Mouse (Mus musculus) left cerebral cortex, adult 8-10 months (tissue): ENCODE measurements around the gene Cers6. TPM values are rescaled to one million over a fixed set of nuclear protein-coding genes. Genes with fewer than 3 reads are reported as not detected.
A peak's percentile ranks its signal among the peaks of the same experiment; 100 is the strongest.

Source experiments
- DNase-seq, 2 experiments: peaks; one replicate each; pipeline ENCODE4 v3.0.0; 2022; ENCODE audit warnings: low spot score in 2 of 2
- total RNA-seq, 4 experiments: library from RNA; stranded (reverse); gene quantifications; 2 replicates each; pipeline ENCODE4 v1.2.4; 2022

Gene Cers6
- total RNA-seq, 4 experiments from 2014 or later = 54.7 to 63.1 (median 59.9) TPM

DNA sequence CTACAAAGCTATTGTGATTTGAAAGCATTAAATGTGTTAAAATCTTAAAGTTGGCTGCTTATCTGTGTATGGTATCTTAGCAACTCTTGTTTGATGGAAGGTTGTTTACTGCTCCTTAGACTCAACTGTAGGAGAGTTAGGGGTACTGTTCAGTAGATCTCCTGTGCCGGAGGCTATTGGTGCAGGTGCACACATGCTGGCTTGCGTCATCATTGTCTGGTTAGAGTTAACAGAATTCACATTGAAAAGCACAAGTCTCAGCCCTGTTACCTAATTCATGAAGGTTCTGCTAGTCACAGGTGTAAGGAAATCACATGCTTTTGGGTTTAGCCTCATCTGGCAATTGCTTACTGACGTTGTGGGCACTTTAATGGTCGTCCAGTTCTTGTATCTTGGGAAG is 98.3 kb downstream of the Cers6 start:
- no peak for DNase-seq

- DNase-seq = no peak
These were observed 98.8 kb downstream of the Cers6 start for GRCm38 (mm10) chr2:68960060-68960459.

- no peak for DNase-seq
These were observed 99.4 kb downstream of the Cers6 start for GRCm38 (mm10) chr2:68960620-68961019.

- no peak for DNase-seq
These were observed 105.1 kb downstream of the Cers6 start for GRCm38 (mm10) chr2:68966360-68966759.

DNA sequence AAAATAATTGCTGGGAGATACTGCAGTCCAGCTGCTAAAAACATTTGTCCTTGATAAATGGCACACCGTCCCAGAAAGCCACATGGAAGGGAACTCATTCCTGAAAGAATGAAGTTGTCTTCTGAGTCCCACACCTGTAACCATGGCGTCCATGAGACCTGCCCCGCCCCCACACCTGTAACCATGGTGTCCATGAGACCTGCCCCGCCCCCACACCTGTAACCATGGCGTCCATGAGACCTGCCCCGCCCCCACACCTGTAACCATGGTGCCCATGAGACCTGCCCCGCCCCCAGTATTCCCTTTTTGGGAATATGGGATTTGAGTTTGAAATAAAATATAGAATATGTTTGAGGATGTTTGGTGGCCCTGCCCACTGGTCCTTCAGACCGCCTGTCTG is 106.8 kb downstream of the Cers6 start:
- no peak for DNase-seq

DNA sequence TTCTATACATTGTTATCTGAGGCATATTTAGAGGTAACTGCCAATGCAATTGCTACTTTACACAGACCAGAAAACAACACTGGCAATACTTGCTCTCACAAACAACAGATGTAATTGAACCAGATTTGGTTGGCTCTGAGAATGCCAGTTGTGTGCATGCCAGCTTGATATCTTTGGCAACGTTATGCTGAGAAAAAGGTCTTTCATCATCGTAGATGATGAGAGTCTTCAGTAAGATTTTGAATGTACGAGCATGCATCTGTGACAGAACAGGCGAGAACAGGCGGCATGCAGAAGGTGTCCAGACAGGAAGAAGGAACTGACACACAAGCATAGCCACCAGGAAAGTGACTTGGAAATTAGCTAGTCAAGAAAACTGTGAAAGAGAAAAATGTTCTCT is 110.6 kb downstream of the Cers6 start:
- DNase-seq = no peak

DNA sequence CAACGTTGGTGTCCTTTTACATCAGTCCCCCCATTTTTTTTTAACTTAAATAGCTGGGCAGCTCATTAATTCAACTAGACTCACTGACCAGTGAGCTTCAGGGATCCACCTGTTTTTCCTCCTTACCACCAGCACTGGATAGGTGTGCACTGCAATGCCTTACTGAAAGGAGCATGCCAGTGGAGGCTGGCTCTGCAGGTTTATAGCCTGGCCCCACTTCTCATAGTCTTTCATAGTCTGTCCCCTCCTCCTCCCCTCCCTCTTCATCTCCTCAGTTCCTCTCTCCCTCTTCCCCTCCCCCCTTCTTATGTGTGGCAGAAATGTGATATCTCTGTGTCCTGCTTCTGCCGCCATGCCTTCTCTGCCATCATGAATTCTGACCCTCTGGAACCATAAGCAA is 112.5 kb downstream of the Cers6 start:
- no peak for DNase-seq

- no peak for DNase-seq
These were observed 114.0 kb downstream of the Cers6 start for GRCm38 (mm10) chr2:68975286-68975685.

- no peak for DNase-seq
These were observed 114.5 kb downstream of the Cers6 start for GRCm38 (mm10) chr2:68975780-68976179.

GRCm38 (mm10) chr2:68978244-68978643 is 117.0 kb downstream of the Cers6 start:
- DNase-seq = no peak

DNA sequence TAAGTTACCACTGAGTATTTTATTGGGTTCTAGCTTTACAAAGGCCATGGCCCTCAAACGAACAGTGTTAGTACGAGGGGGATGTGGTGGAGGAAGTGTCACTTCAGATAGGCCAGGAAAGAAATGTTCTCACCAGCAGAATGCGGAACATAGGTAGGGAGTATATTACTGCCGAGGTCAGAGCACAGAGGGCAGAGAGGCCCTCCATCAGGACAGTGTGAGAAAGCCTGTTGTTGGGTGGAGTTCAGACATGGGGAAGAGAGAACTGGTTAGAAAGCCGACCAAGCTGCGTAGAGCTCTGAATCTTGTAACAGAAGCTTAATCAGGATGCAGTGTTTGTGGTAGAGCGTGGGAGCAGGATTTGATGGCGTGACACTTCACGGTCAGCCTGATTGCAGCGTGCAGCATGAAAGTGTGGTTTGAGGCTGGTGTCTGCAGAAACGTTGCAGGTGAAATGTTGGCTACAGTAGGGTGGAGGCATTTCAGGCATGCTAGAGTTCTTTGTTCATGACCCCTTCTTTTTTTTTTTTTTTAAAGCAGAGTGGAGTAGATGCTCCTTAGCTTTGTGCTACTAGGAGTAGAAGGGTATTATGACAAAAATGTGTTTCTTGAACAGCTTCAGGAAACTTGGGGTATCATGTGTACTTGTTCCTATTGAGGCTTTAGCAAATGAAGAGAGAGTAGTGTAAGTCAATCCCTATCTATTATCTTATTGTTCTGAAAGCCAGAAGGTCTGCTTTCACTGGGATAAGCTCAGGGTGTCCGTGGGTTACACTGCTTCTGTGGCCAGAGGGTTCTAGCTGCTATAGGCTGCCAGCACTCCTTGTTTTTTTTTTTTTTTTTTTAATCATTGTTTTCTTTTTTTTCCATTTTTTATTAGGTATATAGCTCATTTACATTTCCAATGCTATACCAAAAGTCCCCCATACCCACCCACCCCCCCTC is 117.7 kb downstream of the Cers6 start:
- no peak for DNase-seq

DNA sequence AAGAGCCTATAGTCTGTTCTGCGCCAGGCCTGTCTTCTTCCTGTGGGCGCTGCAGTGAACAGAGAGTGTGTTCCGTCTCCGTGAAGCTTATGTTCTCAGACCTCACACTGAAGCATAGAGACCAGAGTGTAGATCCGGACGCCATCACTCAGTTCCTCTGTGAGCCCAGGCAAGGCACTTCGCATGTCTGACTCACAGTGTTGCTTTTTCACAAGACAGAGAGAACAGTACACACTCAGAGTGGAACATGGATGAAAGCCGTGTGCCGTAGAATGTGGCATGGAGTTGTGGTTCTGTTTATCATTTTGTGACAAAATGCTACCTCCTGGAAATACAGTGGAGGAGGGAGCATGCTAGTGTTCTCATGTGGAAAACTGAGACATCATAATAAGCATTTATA is 120.1 kb downstream of the Cers6 start:
- DNase-seq = no peak

DNA sequence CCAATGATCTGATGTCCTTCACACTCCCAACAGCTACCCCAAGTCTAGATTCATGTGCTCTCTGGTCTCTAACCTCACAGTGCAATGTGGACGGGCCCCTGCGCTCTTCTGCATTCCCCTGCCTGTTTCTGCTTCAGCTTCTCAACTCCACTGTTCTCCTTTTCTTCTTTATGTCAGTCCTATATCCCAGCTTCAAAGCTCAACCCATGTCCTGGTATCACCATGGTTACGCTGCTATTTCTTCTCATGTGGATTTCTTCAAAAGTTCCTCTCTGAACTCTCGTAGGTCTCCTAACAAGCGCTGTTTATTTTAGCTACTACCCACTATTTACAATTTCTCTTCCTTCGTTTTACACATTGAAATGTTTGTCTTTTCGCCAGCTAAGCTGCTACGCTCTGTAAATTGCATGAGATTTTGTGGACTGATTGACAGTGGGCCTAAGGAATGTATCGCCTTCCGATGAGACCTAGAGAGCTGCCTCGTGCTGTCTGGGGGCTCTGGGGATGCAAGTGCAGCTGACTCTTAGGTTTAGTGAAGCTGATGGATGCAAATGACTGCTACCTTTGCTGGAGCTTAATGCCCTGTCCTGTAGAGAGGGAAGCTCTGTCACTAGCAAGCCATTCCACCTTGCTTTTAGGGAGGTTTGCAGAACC is 120.6 kb downstream of the Cers6 start:
- no peak for DNase-seq

GRCm38 (mm10) chr2:68982979-68983378 is 121.7 kb downstream of the Cers6 start:
- DNase-seq = no peak

- no peak for DNase-seq
These were observed 122.2 kb downstream of the Cers6 start for GRCm38 (mm10) chr2:68983431-68983830.

DNA sequence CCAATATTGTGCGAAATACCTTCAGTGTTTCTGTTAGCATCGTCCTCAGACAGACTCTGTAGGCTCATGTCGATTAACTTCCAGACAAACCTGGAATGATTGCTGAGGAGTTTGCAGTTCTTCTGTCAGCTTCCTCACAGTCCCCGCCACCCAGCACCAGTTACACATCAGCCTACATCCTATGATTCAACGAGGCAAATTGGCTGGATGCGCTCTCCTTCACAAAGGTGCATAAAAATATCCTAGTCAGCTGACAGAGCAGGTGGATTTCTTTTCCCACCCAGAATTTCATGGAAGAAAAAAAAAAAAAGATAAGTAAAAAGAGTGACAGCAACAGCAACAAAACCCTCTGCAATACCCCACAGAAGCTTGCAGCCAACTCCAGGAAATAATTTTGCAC is 127.9 kb downstream of the Cers6 start:
- DNase-seq = peak in 1 of 2 experiments; percentile 73

GRCm38 (mm10) chr2:68992629-68993028 is 131.4 kb downstream of the Cers6 start:
- DNase-seq = no peak

DNA sequence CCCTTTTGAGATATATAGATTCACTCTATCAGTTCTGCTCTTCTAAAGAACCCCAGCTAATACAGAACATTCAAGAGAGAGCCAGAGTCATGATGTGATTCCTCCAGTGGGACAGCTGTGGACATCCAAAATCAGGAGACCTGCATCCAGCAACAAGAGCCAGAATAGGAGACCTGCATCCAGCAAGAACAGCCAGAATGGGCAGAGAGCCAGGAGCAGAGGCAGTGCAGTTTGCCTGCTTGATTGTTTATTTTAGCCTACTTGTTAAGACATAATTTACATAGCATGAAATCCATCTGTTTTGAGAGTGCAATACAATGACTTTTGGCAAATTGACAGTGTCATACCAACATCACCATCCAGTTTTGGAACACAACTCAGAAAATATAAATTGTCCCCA is 133.2 kb downstream of the Cers6 start:
- DNase-seq = no peak

DNA sequence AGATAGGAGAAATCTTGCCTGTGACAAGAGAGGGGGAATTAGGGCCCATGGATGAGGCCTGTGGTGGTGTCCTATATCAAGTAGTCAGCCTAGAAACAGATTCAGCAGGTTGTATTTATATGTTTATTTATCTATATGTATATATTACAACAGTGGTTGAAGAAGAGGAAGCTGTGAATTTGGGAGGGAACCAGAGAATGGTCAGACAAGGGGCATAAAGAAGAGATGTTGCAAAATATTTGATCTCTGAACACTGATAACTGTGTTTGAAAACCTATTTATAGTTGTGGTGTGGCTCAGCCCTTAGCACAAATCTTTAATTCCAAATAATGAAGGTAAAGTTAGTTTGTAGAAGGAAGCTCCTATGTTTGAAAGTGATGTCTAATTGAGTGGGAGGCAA is 134.5 kb downstream of the Cers6 start:
- DNase-seq = no peak

DNA sequence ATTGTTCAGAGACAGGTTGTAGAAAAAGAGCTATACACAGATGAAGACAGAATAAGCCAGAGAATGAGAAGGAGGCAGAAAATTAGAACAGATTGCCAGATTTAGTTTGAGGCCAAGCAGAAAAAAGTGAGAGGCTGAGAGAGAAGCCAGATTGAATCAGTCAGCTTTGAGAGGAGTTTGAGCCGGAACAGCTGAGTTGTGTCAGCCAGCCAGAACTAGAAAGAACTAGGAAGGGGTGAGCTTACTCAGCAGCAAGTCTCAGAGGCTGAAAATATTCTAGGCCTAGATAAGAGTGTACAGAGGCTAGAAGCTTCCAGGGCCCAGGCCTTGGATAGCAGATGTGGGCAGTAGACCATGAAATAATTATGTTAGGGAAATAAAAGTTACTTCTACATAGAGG is 135.0 kb downstream of the Cers6 start:
- no peak for DNase-seq

DNA sequence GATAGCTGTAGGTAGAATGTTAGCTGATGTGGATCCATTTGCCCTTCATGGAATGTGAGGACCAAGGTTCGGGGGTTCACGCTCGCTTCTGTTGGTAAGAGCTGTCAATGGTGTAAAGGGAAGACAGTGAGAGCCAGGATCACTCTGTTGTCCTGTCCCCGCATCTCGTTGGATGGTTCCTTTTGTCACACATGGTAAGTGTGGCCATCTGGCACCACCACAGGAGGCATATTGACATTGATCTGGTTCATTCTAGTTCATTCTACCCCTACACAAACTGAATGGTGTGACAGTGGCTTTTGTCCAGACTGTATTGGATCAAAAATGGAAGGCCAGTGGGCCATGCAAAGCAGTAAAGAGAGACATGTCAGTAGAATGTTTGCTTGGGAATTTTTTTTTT is 142.8 kb downstream of the Cers6 start:
- no peak for DNase-seq

DNA sequence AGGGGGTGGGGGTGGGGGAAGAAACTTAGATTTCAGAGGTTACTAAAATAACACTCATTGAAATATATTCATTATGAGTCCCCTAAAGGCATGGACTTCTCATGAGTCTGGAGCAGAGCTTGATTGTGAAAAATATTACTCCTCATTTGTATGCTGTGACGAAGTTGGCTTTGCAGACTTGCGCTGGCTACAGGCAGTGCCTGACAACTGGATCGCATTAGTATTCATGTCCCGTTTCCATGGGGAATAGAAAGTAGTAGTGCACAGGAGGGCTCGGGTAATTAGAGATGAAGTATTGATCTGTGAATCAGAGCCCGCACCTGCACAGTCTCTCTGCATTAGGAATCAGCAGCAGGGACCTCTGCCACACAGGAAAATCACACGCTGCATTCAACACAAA is 150.2 kb downstream of the Cers6 start:
- DNase-seq = no peak

- no peak for DNase-seq
These were observed 150.6 kb downstream of the Cers6 start for GRCm38 (mm10) chr2:69011860-69012259.
